Mouse (Mus musculus) large intestine, adult 2 months (tissue): ENCODE data around the gene Smndc1. TPM values are rescaled to one million over a fixed set of nuclear protein-coding genes. Genes with fewer than 3 reads are reported as not detected.
"Not testable (repeated sequence)": the region's sequence is repeated elsewhere in the genome, so short reads cannot be mapped to it uniquely, and the experiment has no call there.

Experiments
- DNase-seq: peaks from one replicate; pipeline ENCODE4 v3.0.0-alpha.2; 2012; ENCODE audit warnings: low read depth, low spot score
- WGBS: fragments of 180-500 bp; shearing (Covaris S2); methylation state at CpG from one replicate; pipeline ENCODE4 v1.1.7; 2018; 5-methylcytosine and 5-hydroxymethylcytosine counted together
- polyA plus RNA-seq: library from polyadenylated mRNA; depleted of rRNA; stranded (reverse); fragments of >200 nt; gene quantifications from 2 replicates; pipeline ENCODE4 v1.2.3, GENCODE M21; 2012

Gene Smndc1
- polyA plus RNA-seq, 1 experiment: 7.3 TPM

- 46% methylated on average over 15 of the region's 15 CpGs for WGBS
- no peak for DNase-seq
These were observed 23.4 kb upstream of the Smndc1 start for GRCm38 (mm10) chr19:53413617-53414380.

GRCm38 (mm10) chr19:53412149-53412848 is 21.9 kb upstream of the Smndc1 start:
- WGBS: 48% methylated on average over 6 of the region's 6 CpGs
- DNase-seq: no peak

GRCm38 (mm10) chr19:53409663-53410307 is 19.4 kb upstream of the Smndc1 start:
- WGBS: 52% methylated on average over 17 of the region's 17 CpGs
- DNase-seq: no peak

- 80% methylated on average over 8 of the region's 8 CpGs for WGBS
- no peak for DNase-seq
These were observed 18.0 kb upstream of the Smndc1 start for GRCm38 (mm10) chr19:53408398-53408797.

- no peak for DNase-seq
- 78% methylated on average over 2 of the region's 2 CpGs for WGBS
These were observed 17.0 kb upstream of the Smndc1 start for GRCm38 (mm10) chr19:53407350-53407749.

GRCm38 (mm10) chr19:53405810-53406209 is 15.4 kb upstream of the Smndc1 start:
- no peak for DNase-seq
- WGBS: 35% methylated on average over 2 of the region's 2 CpGs

- no peak for DNase-seq
- WGBS: 87% methylated on average over 18 of the region's 18 CpGs
These were observed 14.5 kb upstream of the Smndc1 start for GRCm38 (mm10) chr19:53404837-53405356.

GRCm38 (mm10) chr19:53404219-53404836 is 13.9 kb upstream of the Smndc1 start:
- 90% methylated on average over 10 of the region's 10 CpGs for WGBS
- no peak for DNase-seq

- 54% methylated on average over 12 of the region's 12 CpGs for WGBS
- DNase-seq: no peak
These were observed 12.5 kb upstream of the Smndc1 start for GRCm38 (mm10) chr19:53402741-53403432.

- DNase-seq: no peak
- WGBS: 75% methylated on average over 16 of the region's 16 CpGs
These were observed 10.1 kb upstream of the Smndc1 start for GRCm38 (mm10) chr19:53400332-53401110.

- no peak for DNase-seq
- 81% methylated on average over 4 of the region's 4 CpGs for whole genome bisulfite sequencing
These were observed 8.8 kb upstream of the Smndc1 start for GRCm38 (mm10) chr19:53399213-53399612.

GRCm38 (mm10) chr19:53397451-53398233 is 7.3 kb upstream of the Smndc1 start:
- WGBS: 76% methylated on average over 12 of the region's 12 CpGs
- DNase-seq: no peak

- DNase-seq: not testable (repeated sequence)
- WGBS: 82% methylated on average over 5 of the region's 5 CpGs
These were observed 5.4 kb upstream of the Smndc1 start for GRCm38 (mm10) chr19:53395805-53396204.

GRCm38 (mm10) chr19:53394956-53395355 is 4.6 kb upstream of the Smndc1 start:
- 46% methylated on average over 3 of the region's 3 CpGs for WGBS
- DNase-seq: not testable (repeated sequence)

GRCm38 (mm10) chr19:53394552-53394951 is 4.2 kb upstream of the Smndc1 start:
- WGBS: 5% methylated on average over 7 of the region's 7 CpGs
- no peak for DNase-seq

- no peak for DNase-seq
These were observed 3.3 kb upstream of the Smndc1 start for GRCm38 (mm10) chr19:53393646-53394045.

GRCm38 (mm10) chr19:53392781-53393343 is 2.5 kb upstream of the Smndc1 start:
- 34% methylated on average over 8 of the region's 8 CpGs for WGBS
- DNase-seq: no peak

GRCm38 (mm10) chr19:53391787-53392186 is 1.4 kb upstream of the Smndc1 start:
- WGBS: 83% methylated on average over 5 of the region's 5 CpGs

More at GRCm38 (mm10) chr19:53391787-53392186, 1.4 kb upstream of the Smndc1 start:
- no peak for DNase-seq
